Mouse (Mus musculus) embryonic facial prominence, embryonic 14.5 days (tissue): ENCODE measurements at regions not wholly inside any gene's neighbourhood (a gene's known extent, or its start where the extent isn't known, plus 50 kb on each side); places are given as distances from the start of the nearest gene placed in this dataset.
A peak's percentile ranks its signal among the peaks of the same experiment; 100 is the strongest.

Experiments used
- ATAC-seq: fragments of 200-750 bp; cut with Nextera tagmentation; 2 replicates; pipeline ENCODE4 v1.8.0; 2017; ENCODE audit warnings: low read depth, moderate number of reproducible peaks, moderate TSS enrichment
- DNase-seq: peaks from one replicate; pipeline ENCODE4 v3.0.0-alpha.2; 2015; ENCODE audit warnings: low spot score
- H3K27ac ChIP-seq: fragments of 300-500 bp; sonication (generic); replicated peaks from 2 replicates; pipeline ENCODE4 v1.5.1; 2014; ENCODE audit warnings: low read depth, mild to moderate bottlenecking, low read length, moderate library complexity
- H3K27me3 ChIP-seq: fragments of 300-500 bp; sonication (generic); replicated peaks from 2 replicates; pipeline ENCODE4 v1.6.1; 2014; ENCODE audit warnings: low read length; ENCODE audit not compliant: control insufficient read depth, insufficient read depth
- H3K36me3 ChIP-seq: fragments of 300-500 bp; sonication (generic); 2 replicates; pipeline ENCODE4 v1.6.1; 2014; ENCODE audit warnings: low read length, mixed read lengths; ENCODE audit not compliant: control insufficient read depth, insufficient read depth
- H3K4me1 ChIP-seq: fragments of 300-500 bp; sonication (generic); 2 replicates; pipeline ENCODE4 v1.6.1; 2014; ENCODE audit warnings: antibody characterized with exemption, low read length; ENCODE audit not compliant: control insufficient read depth, insufficient read depth
- H3K4me2 ChIP-seq: fragments of 300-500 bp; sonication (generic); 2 replicates; pipeline ENCODE4 v1.6.1; 2014; ENCODE audit warnings: low read depth, mild to moderate bottlenecking, low read length, moderate library complexity, mixed read lengths
- H3K4me3 ChIP-seq: fragments of 300-500 bp; sonication (generic); 2 replicates; pipeline ENCODE4 v1.5.1; 2014; ENCODE audit warnings: low read depth, mild to moderate bottlenecking, low read length
- H3K9ac ChIP-seq: fragments of 300-500 bp; sonication (generic); 2 replicates; pipeline ENCODE4 v1.6.1; 2014; ENCODE audit warnings: low read depth, mild to moderate bottlenecking, low read length, moderate library complexity, mixed read lengths
- H3K9me3 ChIP-seq: fragments of 300-500 bp; sonication (generic); 2 replicates; pipeline ENCODE4 v1.6.1; 2016; ENCODE audit warnings: low read length; ENCODE audit not compliant: control insufficient read depth
- WGBS: fragments of 180-500 bp; shearing (Covaris S2); extraction: QIAGEN DNeasy Blood & Tissue Kit; methylation state at CpG from one replicate; pipeline ENCODE4 v1.1.7; 2014; 5-methylcytosine and 5-hydroxymethylcytosine counted together

DNA sequence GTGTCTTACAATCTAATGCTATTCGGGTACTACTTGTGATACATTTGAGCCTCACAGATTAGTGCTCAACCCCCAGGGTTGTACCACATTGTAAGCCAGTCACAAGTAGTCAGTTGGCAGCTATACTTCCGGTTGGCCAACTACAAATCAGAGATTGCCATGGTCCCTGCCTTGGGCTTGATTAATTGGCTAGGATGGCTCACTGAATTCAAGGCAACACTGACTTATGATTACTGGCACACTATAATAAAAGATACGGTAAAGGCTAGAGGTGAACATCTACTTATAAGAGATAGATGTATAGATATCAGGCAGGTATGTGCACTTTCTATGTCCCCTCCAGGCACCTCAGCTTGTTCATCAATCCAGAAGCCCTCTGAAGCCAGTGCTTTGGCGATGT, 325.4 kb upstream of the Pard3b start:
- Histone ChIP-seq H3K4me2 (no peak overlapping the region), H3K9me3 (no peaks in the 10 kb centered on the region), H3K27ac (no peak overlapping the region), H3K27me3 (no peaks in the 10 kb centered on the region), H3K36me3 (no peaks in the 10 kb centered on the region), H3K9ac (no peak overlapping the region), H3K4me1 (peaks cover 3% of the 10 kb centered on the region; the same call in 1 of the 2 replicates), H3K4me3 (no peak overlapping the region)
- DNase-seq = no peak
- 83% methylated on average over 4 of the region's 4 CpGs for WGBS
- no peak for ATAC-seq

DNA sequence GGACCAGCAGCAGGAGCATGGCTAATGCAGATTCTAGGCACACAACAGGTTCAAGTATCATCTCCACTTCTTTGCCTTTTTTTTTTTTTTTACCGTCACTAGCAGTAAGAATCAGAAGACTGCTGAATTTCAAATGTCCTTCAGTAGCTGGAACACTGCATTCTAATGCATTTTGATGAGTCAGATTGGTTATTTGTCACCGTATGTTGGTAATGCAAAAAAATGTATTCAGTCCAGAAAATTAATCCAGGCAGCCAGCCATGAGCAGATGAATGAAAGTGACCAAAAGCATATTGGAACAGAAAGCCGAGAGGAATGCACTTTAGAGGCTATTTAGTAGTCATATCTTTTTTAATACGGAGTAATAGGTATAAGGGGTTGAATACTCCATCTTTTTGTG, 322.4 kb upstream of the Pard3b start:
- no peak for DNase-seq
- no peak for ATAC-seq

DNA sequence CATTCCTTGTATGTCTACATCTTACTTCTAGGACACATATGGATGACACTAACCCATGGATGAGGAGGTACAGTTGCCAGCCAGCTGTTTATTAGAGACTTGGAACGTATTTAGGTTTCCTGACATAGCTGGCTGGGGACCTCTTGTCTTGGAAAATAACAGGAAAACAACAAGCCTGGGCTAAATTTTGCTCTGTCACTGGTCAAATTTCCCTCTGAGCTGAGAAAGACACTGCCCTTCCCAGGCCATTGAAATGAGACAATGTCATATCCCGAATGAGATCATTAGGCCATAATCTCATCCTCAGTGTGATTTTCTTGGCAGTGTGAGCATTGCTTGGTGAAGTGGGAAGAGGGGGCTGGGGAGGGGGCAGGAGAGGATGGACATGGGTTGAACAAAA, 321.9 kb upstream of the Pard3b start:
- ATAC-seq = no peak

More for the DNA sequence above, 322.4 kb upstream of the Pard3b start:
- Histone ChIP-seq H3K4me3 (no peak overlapping the region), H3K4me2 (no peak overlapping the region), H3K36me3 (no peaks in the 10 kb centered on the region), H3K9ac (no peak overlapping the region), H3K9me3 (no peaks in the 10 kb centered on the region), H3K4me1 (peaks cover 6% of the 10 kb centered on the region), H3K27ac (no peak overlapping the region), H3K27me3 (no peaks in the 10 kb centered on the region)
- 76% methylated on average over 4 of the region's 4 CpGs for WGBS

DNA sequence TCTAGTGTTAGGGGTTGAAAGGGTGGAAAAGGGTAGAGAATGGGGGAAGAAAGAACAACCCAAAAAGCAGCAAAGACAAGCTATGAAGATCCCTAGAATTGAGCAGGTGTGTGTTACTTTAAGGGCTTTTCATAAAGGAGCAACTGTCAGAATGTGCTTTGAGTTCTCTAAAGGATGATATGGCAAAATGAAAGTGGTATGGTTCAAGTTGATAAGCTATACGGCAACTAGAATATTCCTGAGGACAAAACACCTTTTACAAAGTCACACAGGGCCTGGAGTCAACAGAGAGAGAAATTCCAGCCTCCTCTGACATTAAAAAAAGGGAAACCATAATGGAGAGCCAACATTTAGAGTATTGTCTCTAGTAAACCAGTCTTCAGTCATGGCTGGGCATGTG, 320.6 kb upstream of the Pard3b start:
- Histone ChIP-seq H3K27me3 (no peaks in the 10 kb centered on the region), H3K9ac (no peak overlapping the region), H3K36me3 (no peaks in the 10 kb centered on the region), H3K4me2 (no peak overlapping the region), H3K27ac (no peak overlapping the region), H3K9me3 (no peaks in the 10 kb centered on the region), H3K4me1 (peaks cover 12% of the 10 kb centered on the region), H3K4me3 (no peak overlapping the region)
- ATAC-seq (no peak), DNase-seq (no peak)
- 86% methylated on average over 1 of the region's 1 CpGs for WGBS

More for the DNA sequence above, 321.9 kb upstream of the Pard3b start:
- no peaks in the 10 kb centered on the region for H3K27me3 ChIP-seq
- peaks cover 11% of the 10 kb centered on the region for H3K4me1 ChIP-seq
- no peak overlapping the region for H3K27ac ChIP-seq
- no peak overlapping the region for H3K4me2 ChIP-seq
- WGBS = 69% methylated on average over 2 of the region's 2 CpGs
- H3K9me3 ChIP-seq = no peaks in the 10 kb centered on the region
- no peaks in the 10 kb centered on the region for H3K36me3 ChIP-seq
- no peak for DNase-seq
- H3K4me3 ChIP-seq = no peak overlapping the region
- no peak overlapping the region for H3K9ac ChIP-seq

DNA sequence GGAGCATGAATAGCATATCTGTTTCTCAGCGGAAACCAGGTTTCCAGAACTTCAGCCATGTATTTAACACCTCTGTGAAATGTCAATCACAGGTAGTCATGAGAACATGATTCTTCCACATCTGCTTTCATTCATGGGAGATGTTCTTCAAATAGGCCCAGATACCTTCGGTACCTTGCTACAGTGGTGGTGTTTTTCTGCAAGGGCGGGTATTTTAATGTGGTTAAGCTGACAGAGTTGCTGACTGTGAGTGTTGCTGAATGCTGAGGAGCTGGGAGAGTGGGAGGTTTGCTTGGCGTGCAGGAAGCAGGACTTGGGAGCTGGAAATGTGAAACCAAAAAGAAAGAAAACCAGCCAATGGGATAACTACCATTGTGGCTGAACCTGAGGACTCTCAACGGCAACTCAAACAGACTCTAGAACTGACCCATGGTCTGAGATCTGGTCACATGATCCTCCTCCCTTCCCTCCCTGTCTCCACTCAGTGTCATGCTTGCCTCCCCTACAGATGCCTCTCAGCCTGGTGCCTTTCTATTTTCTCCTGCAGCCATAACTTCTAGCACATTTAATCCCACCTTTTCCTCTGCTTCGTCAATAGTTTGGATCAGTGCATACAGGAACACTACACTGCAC, 317.0 kb upstream of the Pard3b start:
- Histone ChIP-seq H3K27me3 (no peaks in the 10 kb centered on the region), H3K4me2 (no peak overlapping the region; the same call in 1 of the 2 replicates), H3K4me3 (no peak overlapping the region), H3K4me1 (peaks cover 12% of the 10 kb centered on the region), H3K9me3 (no peaks in the 10 kb centered on the region), H3K9ac (no peak overlapping the region), H3K36me3 (no peaks in the 10 kb centered on the region), H3K27ac (0 out of 2 replicates have a peak overlapping the region, but pooled peaks have one; percentile 11)
- DNase-seq (peak; percentile 35), ATAC-seq (0 out of 2 replicates have a peak, but pooled peaks have one; percentile 33)
- WGBS = 42% methylated on average over 6 of the region's 6 CpGs

DNA sequence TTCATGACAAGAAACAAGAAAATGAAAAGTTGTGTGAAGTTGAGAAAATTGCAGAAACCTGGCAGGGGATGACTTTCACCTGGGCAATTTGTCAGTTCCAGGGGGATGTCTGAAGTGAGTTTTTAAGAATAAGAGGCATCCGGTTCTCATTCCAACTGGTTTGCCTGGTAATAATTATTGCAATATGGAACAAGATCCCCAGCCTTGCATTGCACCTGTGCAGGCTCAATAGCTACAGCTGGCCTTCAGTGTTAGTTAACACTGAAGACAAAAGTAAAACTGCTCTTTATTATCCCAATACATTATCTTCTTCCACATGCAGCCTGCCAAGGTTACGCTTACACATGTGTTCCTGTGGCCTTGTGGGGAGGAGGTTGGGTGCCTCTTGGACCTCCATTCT, 307.2 kb upstream of the Pard3b start:
- 36% methylated on average over 2 of the region's 2 CpGs for WGBS
- H3K4me3 ChIP-seq = no peak overlapping the region
- H3K4me2 ChIP-seq = no peak overlapping the region
- no peak for DNase-seq
- no peak overlapping the region for H3K9ac ChIP-seq
- H3K9me3 ChIP-seq = no peaks in the 10 kb centered on the region
- no peaks in the 10 kb centered on the region; the same call in 1 of the 2 replicates for H3K27me3 ChIP-seq
- ATAC-seq = peak; percentile 44; the same call in 1 of the 2 replicates
- H3K4me1 ChIP-seq = 0 out of 2 replicates have a peak, but pooled peaks cover 4% of the 10 kb centered on the region
- no peak overlapping the region for H3K27ac ChIP-seq
- no peaks in the 10 kb centered on the region for H3K36me3 ChIP-seq

DNA sequence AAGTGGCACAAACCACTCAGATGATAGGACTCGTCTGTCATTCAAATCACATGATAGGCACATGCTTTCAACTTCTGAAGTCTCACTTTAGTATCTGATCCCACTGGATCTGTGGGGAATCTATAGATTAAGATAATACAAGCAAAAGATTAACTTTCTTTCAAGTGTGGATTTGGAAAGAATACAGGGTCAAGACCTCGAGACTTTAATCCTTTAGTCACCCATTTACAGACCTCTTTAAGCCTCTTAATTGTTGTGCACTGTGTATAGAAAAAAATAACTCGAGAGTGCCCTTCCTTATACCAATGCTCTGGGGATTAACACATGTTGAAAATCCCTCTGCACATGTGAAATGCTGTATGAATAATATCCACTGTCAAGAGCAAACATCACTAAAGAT, 306.7 kb upstream of the Pard3b start:
- H3K9ac ChIP-seq = no peak overlapping the region
- no peak overlapping the region for H3K4me3 ChIP-seq
- 0 out of 2 replicates have a peak, but pooled peaks cover 4% of the 10 kb centered on the region for H3K4me1 ChIP-seq
- H3K27me3 ChIP-seq = no peaks in the 10 kb centered on the region; the same call in 1 of the 2 replicates
- H3K36me3 ChIP-seq = no peaks in the 10 kb centered on the region
- H3K4me2 ChIP-seq = no peak overlapping the region
- H3K27ac ChIP-seq = no peak overlapping the region
- WGBS = 29% methylated on average over 3 of the region's 3 CpGs
- no peaks in the 10 kb centered on the region for H3K9me3 ChIP-seq
- DNase-seq (no peak), ATAC-seq (no peak)

DNA sequence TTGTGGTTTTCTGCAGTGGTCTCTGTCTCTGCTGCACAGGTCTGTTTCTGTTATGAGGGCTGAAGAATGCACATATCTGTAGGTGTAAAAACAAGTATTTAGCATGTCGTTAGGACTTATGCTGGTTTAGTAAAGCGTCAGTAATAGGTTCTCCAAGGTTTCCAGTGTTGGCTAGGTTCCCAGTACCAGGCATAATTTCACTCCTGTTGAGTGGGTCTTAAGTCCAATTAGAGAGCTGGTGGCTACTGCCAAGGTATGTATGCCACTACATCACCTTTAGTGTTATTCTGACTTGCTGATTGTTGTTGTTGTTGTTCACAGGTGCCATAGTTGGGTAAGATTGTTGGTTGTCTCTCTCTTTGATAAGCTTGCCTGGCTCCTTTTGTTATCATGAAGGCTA, 302.3 kb upstream of the Pard3b start:
- no peak overlapping the region for H3K4me2 ChIP-seq
- no peak for DNase-seq
- 0 out of 2 replicates have a peak, but pooled peaks cover 3% of the 10 kb centered on the region for H3K4me1 ChIP-seq
- no peak overlapping the region for H3K4me3 ChIP-seq
- H3K36me3 ChIP-seq = no peaks in the 10 kb centered on the region
- H3K27me3 ChIP-seq = no peaks in the 10 kb centered on the region
- H3K27ac ChIP-seq = no peak overlapping the region
- ATAC-seq = no peak
- H3K9ac ChIP-seq = no peak overlapping the region
- H3K9me3 ChIP-seq = no peaks in the 10 kb centered on the region
- WGBS = 72% methylated on average over 2 of the region's 2 CpGs

DNA sequence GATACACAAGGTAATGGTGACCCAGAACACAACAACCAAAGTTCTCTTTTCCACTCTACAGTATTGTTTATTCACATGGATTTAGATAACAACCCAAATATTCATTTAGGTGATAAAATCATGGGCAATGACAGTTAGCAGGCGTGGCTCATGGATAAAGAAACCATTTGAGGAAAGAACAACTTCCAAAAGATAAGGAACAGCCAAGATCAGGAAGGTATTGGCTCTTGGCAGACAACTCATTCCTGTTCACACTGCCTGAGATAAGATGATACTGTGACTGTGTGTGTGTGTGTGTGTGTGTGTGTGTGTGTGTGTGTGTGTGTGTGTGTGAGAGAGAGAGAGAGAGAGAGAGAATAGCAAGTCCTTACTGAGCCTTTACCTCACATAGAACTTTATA, 285.7 kb upstream of the Pard3b start:
- H3K36me3 ChIP-seq = no peaks in the 10 kb centered on the region
- DNase-seq = no peak
- no peaks in the 10 kb centered on the region for H3K27me3 ChIP-seq
- 87% methylated on average over 1 of the region's 1 CpGs for WGBS
- H3K27ac ChIP-seq = no peak overlapping the region
- H3K9me3 ChIP-seq = no peaks in the 10 kb centered on the region
- no peak overlapping the region for H3K4me2 ChIP-seq
- H3K9ac ChIP-seq = no peak overlapping the region
- no peak overlapping the region for H3K4me3 ChIP-seq
- H3K4me1 ChIP-seq = peaks cover 12% of the 10 kb centered on the region; the same call in 1 of the 2 replicates
- ATAC-seq = no peak
